Mouse (Mus musculus) heart, adult 2 months (tissue): ENCODE measurements at regions not wholly inside any gene's neighbourhood (a gene's known extent, or its start where the extent isn't known, plus 50 kb on each side); places are given as distances from the start of the nearest gene placed in this dataset.

Experiments used
- DNase-seq, 2 experiments: peaks; one replicate each; pipeline ENCODE4 v3.0.0; 2021
- H3K27ac ChIP-seq: fragments of 200-600 bp; 2 replicates; pipeline ENCODE4 v1.8.1; 2022
- H3K27me3 ChIP-seq: fragments of 200-500 bp; 2 replicates; pipeline ENCODE4 v1.6.1; 2012; ENCODE audit warnings: mild to moderate bottlenecking, low read length, inconsistent platforms, mixed read lengths; ENCODE audit not compliant: control insufficient read depth, insufficient read depth
- H3K36me3 ChIP-seq: fragments of 200-500 bp; 2 replicates; pipeline ENCODE4 v1.6.1; 2012; ENCODE audit warnings: low read length, inconsistent platforms; ENCODE audit not compliant: control insufficient read depth, insufficient read depth
- H3K4me1 ChIP-seq: fragments of 200-500 bp; 2 replicates; pipeline ENCODE4 v1.6.1; 2011; ENCODE audit warnings: low read length; ENCODE audit not compliant: control insufficient read depth, insufficient read depth
- H3K4me3 ChIP-seq: fragments of 200-600 bp; 2 replicates; pipeline ENCODE4 v1.8.1; 2022
- H3K79me2 ChIP-seq: fragments of 200-500 bp; replicated peaks from 2 replicates; pipeline ENCODE4 v1.6.1; 2012; ENCODE audit warnings: mild to moderate bottlenecking, inconsistent platforms, low read length, moderate library complexity, mixed read lengths; ENCODE audit not compliant: control insufficient read depth, insufficient read depth
- H3K9ac ChIP-seq: fragments of 200-500 bp; 2 replicates; pipeline ENCODE4 v1.6.1; 2012; ENCODE audit warnings: low read depth, mild to moderate bottlenecking, control low read depth, inconsistent platforms, low read length, mixed read lengths
- CTCF ChIP-seq: fragments of 200-600 bp; IDR thresholded peaks from 2 replicates; pipeline ENCODE4 v1.8.1; 2022; ENCODE audit warnings: antibody characterized with exemption, mild to moderate bottlenecking, moderate library complexity
- EP300 ChIP-seq: fragments of 200-500 bp; IDR thresholded peaks from 2 replicates; pipeline ENCODE4 v1.6.1; 2011; ENCODE audit warnings: low read depth, low read length, control low read depth; ENCODE audit not compliant: insufficient read depth
- POLR2A ChIP-seq: fragments of 200-500 bp; IDR thresholded peaks from 2 replicates; pipeline ENCODE4 v1.6.1; 2011; ENCODE audit warnings: mild to moderate bottlenecking, low read depth, low read length, control low read depth; ENCODE audit not compliant: insufficient read depth
- WGBS: fragments of 180-500 bp; shearing (Covaris S2); methylation state at CpG from one replicate; pipeline ENCODE4 v1.1.7; 2018; 5-methylcytosine and 5-hydroxymethylcytosine counted together
- intact Hi-C: fragments of 180-260 bp; cut with DNase I; formaldehyde crosslinking; loops from one replicate; pipeline ENCODE4 v1.15.1; 2025

GRCm38 (mm10) chr15:97125836-97126822 lies 70.4 kb upstream of the Slc38a4 start:
- no peaks in the 10 kb centered on the region for H3K79me2 ChIP-seq
- no peaks in the 10 kb centered on the region for H3K4me1 ChIP-seq
- H3K9ac ChIP-seq, result no peak overlapping the region
- intact Hi-C loops, result no loop called here
- WGBS, result 89% methylated on average over 15 of the region's 15 CpGs
- H3K27ac ChIP-seq, result no peak overlapping the region
- H3K4me3 ChIP-seq, result no peak overlapping the region
- no peak for TF ChIP-seq CTCF
- no peak for DNase-seq
- no peaks in the 10 kb centered on the region for H3K27me3 ChIP-seq
- no peaks in the 10 kb centered on the region for H3K36me3 ChIP-seq

DNA sequence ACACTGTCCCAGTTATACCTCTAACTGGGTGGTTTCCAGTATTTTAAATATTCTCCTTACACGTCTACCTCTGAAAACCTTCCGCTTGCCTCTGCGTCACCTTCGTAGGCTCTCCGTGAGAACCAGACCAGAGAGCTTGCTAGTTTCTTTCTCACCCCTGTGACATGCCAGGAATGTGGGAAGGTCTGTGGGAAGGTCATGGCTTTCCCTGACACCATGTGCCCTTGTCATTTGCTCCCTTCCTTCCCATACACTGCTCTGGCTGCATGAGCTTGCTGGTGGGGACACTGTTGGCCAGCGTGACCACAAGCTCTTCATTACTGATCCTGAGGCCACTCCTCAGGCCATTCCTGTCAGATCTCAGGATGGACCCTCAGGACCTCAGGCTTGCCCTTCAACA lies 66.5 kb upstream of the Slc38a4 start:
- Histone ChIP-seq H3K4me1 (no peaks in the 10 kb centered on the region), H3K27me3 (no peaks in the 10 kb centered on the region), H3K27ac (no peak overlapping the region), H3K36me3 (no peaks in the 10 kb centered on the region), H3K79me2 (no peaks in the 10 kb centered on the region), H3K4me3 (no peak overlapping the region), H3K9ac (no peak overlapping the region)
- 69% methylated on average over 6 of the region's 6 CpGs for WGBS
- no peak for DNase-seq
- intact Hi-C loops, result no loop called here
- TF ChIP-seq EP300 (no peak), CTCF (no peak), POLR2A (no peak)

DNA sequence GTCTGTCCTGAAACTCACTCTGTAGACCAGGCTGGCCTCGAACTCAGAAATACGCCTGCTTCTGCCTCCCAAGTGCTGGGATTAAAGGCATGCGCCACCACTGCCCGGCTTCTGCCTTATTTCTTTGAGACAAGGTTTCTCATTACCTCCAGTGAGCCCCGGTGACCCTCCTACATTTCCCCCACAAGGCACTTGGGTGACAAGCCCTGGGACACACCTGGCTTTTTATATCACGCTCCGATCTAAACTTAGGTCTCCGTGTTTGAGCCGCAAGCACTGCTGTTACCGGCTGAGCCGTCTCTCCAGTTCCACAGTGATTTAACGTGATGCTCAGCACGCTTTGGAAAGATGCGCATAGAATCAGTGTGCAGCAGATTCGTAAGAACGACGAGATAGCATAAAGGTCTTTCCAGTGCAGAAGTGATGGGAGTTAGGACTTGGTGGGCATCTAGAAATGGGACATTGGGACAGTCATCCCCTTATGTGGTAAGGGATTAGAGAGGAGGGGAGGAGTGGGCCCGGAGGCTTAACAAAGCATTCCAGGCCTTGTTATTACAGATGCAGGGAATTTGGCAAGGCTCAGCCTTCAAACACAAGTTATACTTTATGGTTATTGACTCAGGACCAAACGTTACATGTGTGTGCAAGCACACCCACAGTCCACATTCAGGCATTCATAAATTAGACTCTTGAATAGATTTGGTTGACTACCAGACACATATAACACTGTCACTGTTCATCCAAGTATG lies 56.9 kb upstream of the Slc38a4 start:
- intact Hi-C loops, result no loop called here
- no peak overlapping the region for H3K27ac ChIP-seq
- no peak for DNase-seq
- no peak overlapping the region for H3K9ac ChIP-seq
- H3K4me3 ChIP-seq, result no peak overlapping the region
- no peak for TF ChIP-seq CTCF
- no peak for TF ChIP-seq POLR2A
- TF ChIP-seq EP300, result no peak
- no peaks in the 10 kb centered on the region for H3K27me3 ChIP-seq
- no peaks in the 10 kb centered on the region for H3K79me2 ChIP-seq
- 89% methylated on average over 19 of the region's 19 CpGs for WGBS
- H3K36me3 ChIP-seq, result no peaks in the 10 kb centered on the region
- H3K4me1 ChIP-seq, result no peaks in the 10 kb centered on the region

- no peak for DNase-seq
- Histone ChIP-seq H3K9ac (no peak overlapping the region), H3K36me3 (no peaks in the 10 kb centered on the region), H3K4me3 (no peak overlapping the region), H3K27me3 (no peaks in the 10 kb centered on the region), H3K79me2 (no peaks in the 10 kb centered on the region), H3K4me1 (no peaks in the 10 kb centered on the region), H3K27ac (no peak overlapping the region)
- intact Hi-C loops, result no loop called here
- 66% methylated on average over 11 of the region's 11 CpGs for WGBS
- TF ChIP-seq POLR2A (no peak), EP300 (no peak), CTCF (no peak)
Measured at GRCm38 (mm10) chr15:97111320-97112192, 55.8 kb upstream of the Slc38a4 start.

GRCm38 (mm10) chr15:97107779-97108178 lies 52.0 kb upstream of the Slc38a4 start:
- H3K4me1 ChIP-seq, result peaks cover 3% of the 10 kb centered on the region; the same call in 1 of the 2 replicates
- H3K9ac ChIP-seq, result no peak overlapping the region
- TF ChIP-seq POLR2A (no peak), EP300 (no peak), CTCF (no peak)
- intact Hi-C loops, result no loop called here
- WGBS, result 28% methylated on average over 10 of the region's 10 CpGs
- no peaks in the 10 kb centered on the region for H3K27me3 ChIP-seq
- no peak overlapping the region for H3K4me3 ChIP-seq
- H3K36me3 ChIP-seq, result no peaks in the 10 kb centered on the region
- DNase-seq, result no peak
- no peak overlapping the region for H3K27ac ChIP-seq
- no peaks in the 10 kb centered on the region for H3K79me2 ChIP-seq
